22 mouse cellular contexts compared by ENCODE assay signal in the genomic region with DNA sequence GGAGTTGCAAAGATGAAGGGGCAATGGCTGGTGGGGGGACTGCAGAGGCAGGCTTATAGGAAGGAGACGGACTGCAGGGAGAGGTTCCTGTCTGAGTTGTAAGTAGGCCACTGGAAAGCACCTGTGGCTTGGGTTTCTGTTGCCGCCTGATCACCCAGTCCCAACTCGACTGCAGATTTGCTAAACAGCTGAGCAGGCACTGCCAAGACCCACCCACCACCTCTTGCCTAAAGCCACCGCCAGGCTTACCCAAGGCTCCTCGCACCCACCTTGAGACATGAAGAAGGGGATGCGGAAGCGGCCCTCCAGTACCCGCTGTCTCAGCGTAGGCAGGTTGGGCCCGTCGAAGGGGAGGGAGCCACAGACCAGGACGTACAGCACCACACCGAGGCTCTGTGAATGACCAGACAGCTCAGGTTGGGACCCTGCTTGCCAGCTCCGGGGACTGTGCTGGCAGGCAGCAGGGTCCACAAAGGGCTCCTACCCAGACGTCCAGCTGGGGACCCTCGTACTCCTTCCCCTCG. TPM values are rescaled to one million over a fixed set of nuclear protein-coding genes. Genes with fewer than 3 reads are reported as not detected.
DNase-seq lines count a peak whose midpoint lies in the region; ATAC-seq and TF ChIP-seq lines count a peak whose summit lies in the region.
"Had no signal": no experiment of that assay in that cellular context is flagged by ENCODE, and none has a peak within 500 bp of the region (broad histone marks: within the 10 kb centered on the region; RNA-seq: fewer than 3 reads in every experiment).

No protein-coding gene starts in this region.

- no peak for TF ChIP-seq CTCF in thymus, adult 2 months (IDR thresholded peaks at IDR 0.05; ENCODE audit: borderline replicate concordance, control insufficient read depth, extremely low read depth, insufficient read depth, low read length, poor library complexity)

- no peak for DNase-seq in embryonic facial prominence, embryonic 10.5 days (ENCODE audit: low spot score)
- DNase-seq in thymus, adult 2 months: no peak
- DNase-seq in thymus, postnatal 10 days (ENCODE audit: low spot score in 2 of 2): no peak
- DNase-seq in ES-E14 (ENCODE audit: low read depth, low spot score): no peak
- DNase-seq in naive thymus-derived CD4-positive, alpha-beta T cell, adult 2 months (ENCODE audit: low read depth): peak; percentile 34
- no peak for DNase-seq in forebrain, embryonic 11.5 days (ENCODE audit: low spot score)
- no peak for DNase-seq in ovary, adult 18-20 months (ENCODE audit: low spot score)
- DNase-seq: adrenal gland, postnatal 14 days; B cell, adult 2 months; cerebellum, adult 11-12 months; cerebellum, postnatal 10 days; forebrain, postnatal 0 days; gastrocnemius, postnatal 36 days; heart, adult 18-20 months; heart, postnatal 10 days had no signal

- WGBS in embryonic facial prominence, embryonic 12.5 days: 91% methylated on average over 17 of the region's 17 CpGs
- WGBS in embryonic facial prominence, embryonic 10.5 days: 92% methylated on average over 17 of the region's 17 CpGs
- WGBS in thymus, adult 2 months: 86% methylated on average over 17 of the region's 17 CpGs
- 93% methylated on average over 17 of the region's 17 CpGs for WGBS in forebrain, embryonic 11.5 days

- no peak overlapping the region for H3K4me3 ChIP-seq in embryonic facial prominence, embryonic 12.5 days
- no peak overlapping the region for H3K4me3 ChIP-seq in embryonic facial prominence, embryonic 10.5 days
- no peak overlapping the region for H3K4me3 ChIP-seq in thymus, adult 2 months (ENCODE audit: control insufficient read depth, insufficient read depth, low read length)
- H3K4me3 ChIP-seq in ES-E14 (ENCODE audit: insufficient read depth in 1 of 2, low read depth in 1 of 2, low read length in 2 of 2, poor library complexity in 1 of 2, severe bottlenecking in 1 of 2): peak overlapping the region in 1 of 2 experiments; percentile 15; a peak in 2 of 4 replicates
- H3K4me3 ChIP-seq in forebrain, embryonic 11.5 days (ENCODE audit: low read depth, low read length): no peak overlapping the region
- H3K4me3 ChIP-seq: embryonic facial prominence, embryonic 13.5 days; forebrain, embryonic 13.5 days; heart, embryonic 10.5 days; hindbrain, embryonic 13.5 days had no signal

- peaks cover 59% of the 10 kb centered on the region for H3K36me3 ChIP-seq in embryonic facial prominence, embryonic 12.5 days
- H3K36me3 ChIP-seq in embryonic facial prominence, embryonic 10.5 days (replicated peaks): peaks cover 74% of the 10 kb centered on the region
- H3K36me3 ChIP-seq in thymus, adult 2 months (ENCODE audit: control insufficient read depth, insufficient read depth, low read length): peaks cover 48% of the 10 kb centered on the region
- H3K36me3 ChIP-seq in ES-E14 (ENCODE audit: control insufficient read depth, insufficient read depth, low read length, poor library complexity, severe bottlenecking): peaks cover 72% of the 10 kb centered on the region
- peaks cover 15% of the 10 kb centered on the region; the same call in 1 of the 2 replicates for H3K36me3 ChIP-seq in forebrain, embryonic 11.5 days (ENCODE audit: control insufficient read depth, insufficient read depth, low read length)

- in situ Hi-C loops in ES-E14 (cut with MboI; ENCODE audit: low sequenced_read_pairs in 2 of 2, unreplicated experiment in 2 of 2): no loop called here

- no peak overlapping the region for H3K9ac ChIP-seq in embryonic facial prominence, embryonic 12.5 days
- H3K9ac ChIP-seq in ES-E14 (ENCODE audit: insufficient read depth, low read depth, low read length, poor library complexity, severe bottlenecking): peak overlapping the region; percentile 3; the same call in 1 of the 2 replicates
- H3K9ac ChIP-seq in forebrain, embryonic 11.5 days (ENCODE audit: low read length): no peak overlapping the region
- H3K9ac ChIP-seq: embryonic facial prominence, embryonic 13.5 days; forebrain, embryonic 13.5 days; forebrain, postnatal 0 days; hindbrain, embryonic 13.5 days had no signal

- no peaks in the 10 kb centered on the region for H3K9me3 ChIP-seq in embryonic facial prominence, embryonic 12.5 days
- no peaks in the 10 kb centered on the region for H3K9me3 ChIP-seq in embryonic facial prominence, embryonic 10.5 days
- H3K9me3 ChIP-seq in ES-E14 (ENCODE audit: control insufficient read depth, insufficient read depth, low read depth, low read length): no peaks in the 10 kb centered on the region
- no peaks in the 10 kb centered on the region for H3K9me3 ChIP-seq in forebrain, embryonic 11.5 days (ENCODE audit: control insufficient read depth, low read length)
- H3K9me3 ChIP-seq: embryonic facial prominence, embryonic 13.5 days; forebrain, embryonic 13.5 days; heart, embryonic 10.5 days; hindbrain, embryonic 13.5 days had no signal

- H3K27ac ChIP-seq in embryonic facial prominence, embryonic 12.5 days: 0 out of 2 replicates have a peak overlapping the region, but pooled peaks have one; percentile 17
- H3K27ac ChIP-seq in embryonic facial prominence, embryonic 10.5 days (replicated peaks): no peak overlapping the region
- H3K27ac ChIP-seq in thymus, adult 2 months (ENCODE audit: control insufficient read depth, insufficient read depth, low read length): peak overlapping the region; percentile 43; the same call in 1 of the 2 replicates
- H3K27ac ChIP-seq in ES-E14 (ENCODE audit: insufficient read depth, low read depth, low read length, poor library complexity, severe bottlenecking): no peak overlapping the region
- no peak overlapping the region for H3K27ac ChIP-seq in forebrain, embryonic 11.5 days (ENCODE audit: low read depth, low read length)
- H3K27ac ChIP-seq: embryonic facial prominence, embryonic 13.5 days; forebrain, embryonic 13.5 days; heart, embryonic 10.5 days; hindbrain, embryonic 13.5 days; hindbrain, postnatal 0 days had no signal

- no peak for ATAC-seq in embryonic facial prominence, embryonic 12.5 days (ENCODE audit: insufficient number of reproducible peaks, insufficient read depth, low FRiP score, low TSS enrichment)
- ATAC-seq in forebrain, embryonic 11.5 days (replicated peaks; ENCODE audit: low FRiP score): no peak
- ATAC-seq: forebrain, embryonic 13.5 days; forebrain, postnatal 0 days; hindbrain, postnatal 0 days; intestine, embryonic 16.5 days had no signal

- TF ChIP-seq POLR2A in thymus, adult 2 months (IDR thresholded peaks at IDR 0.05; ENCODE audit: control insufficient read depth, extremely low read depth, insufficient read depth, low read length, poor library complexity): no peak

- H3K4me2 ChIP-seq in embryonic facial prominence, embryonic 12.5 days (replicated peaks): no peak overlapping the region
- no peak overlapping the region for H3K4me2 ChIP-seq in forebrain, embryonic 11.5 days (ENCODE audit: low read depth, low read length, severe bottlenecking)
- H3K4me2 ChIP-seq: embryonic facial prominence, embryonic 13.5 days; forebrain, embryonic 13.5 days; hindbrain, embryonic 13.5 days had no signal

- peaks cover 23% of the 10 kb centered on the region for H3K4me1 ChIP-seq in embryonic facial prominence, embryonic 12.5 days
- peaks cover 33% of the 10 kb centered on the region for H3K4me1 ChIP-seq in embryonic facial prominence, embryonic 10.5 days
- H3K4me1 ChIP-seq in thymus, adult 2 months (replicated peaks; ENCODE audit: control insufficient read depth, insufficient read depth, low read length): peaks cover 33% of the 10 kb centered on the region
- peaks cover 12 to 23% of the 10 kb centered on the region in 2 experiments; a peak in 3 of 4 replicates for H3K4me1 ChIP-seq in ES-E14 (ENCODE audit: control insufficient read depth in 2 of 2, insufficient read depth in 2 of 2, low read length in 2 of 2, poor library complexity in 1 of 2)
- H3K4me1 ChIP-seq in forebrain, embryonic 11.5 days (replicated peaks; ENCODE audit: control insufficient read depth, insufficient read depth, low read length): no peaks in the 10 kb centered on the region

- H3K27me3 ChIP-seq in embryonic facial prominence, embryonic 12.5 days: no peaks in the 10 kb centered on the region
- H3K27me3 ChIP-seq in embryonic facial prominence, embryonic 10.5 days (replicated peaks; ENCODE audit: low read depth, poor library complexity, severe bottlenecking): no peaks in the 10 kb centered on the region
- no peaks in the 10 kb centered on the region for H3K27me3 ChIP-seq in thymus, adult 2 months (ENCODE audit: control insufficient read depth, insufficient read depth, low read length)
- H3K27me3 ChIP-seq in forebrain, embryonic 11.5 days (ENCODE audit: control insufficient read depth, insufficient read depth, low read length): no peaks in the 10 kb centered on the region
- H3K27me3 ChIP-seq: embryonic facial prominence, embryonic 13.5 days; forebrain, embryonic 13.5 days; hindbrain, embryonic 13.5 days had no signal

TF ChIP-seq in ES-E14, 5 proteins besides CTCF, POLR2A, EP300 and RAD21:
- TF ChIP-seq ZC3H11A (IDR thresholded peaks at IDR 0.05; ENCODE audit: borderline replicate concordance, low read depth, low read length): no peak
- no peak for TF ChIP-seq HCFC1 (IDR thresholded peaks at IDR 0.05; ENCODE audit: borderline replicate concordance, insufficient read depth, low read length)
- no peak for TF ChIP-seq CHD2 (IDR thresholded peaks at IDR 0.05; ENCODE audit: low read depth, low read length)
- TF ChIP-seq ZNF384 (IDR thresholded peaks at IDR 0.05; ENCODE audit: low read depth, low read length): no peak
- TF ChIP-seq MAFK (IDR thresholded peaks at IDR 0.05; ENCODE audit: insufficient read depth, low read depth, low read length): no peak

RNA-seq across cellular contexts. Expression of a gene that starts 5.1 kb away (rescaled TPM):
- 13.0 and 15.8 TPM in 2 replicates for polyA plus RNA-seq in embryonic facial prominence, embryonic 12.5 days (2016; fragmentation: Nextera tagmentation; extraction: Ambion mirVana)
- 12.7 and 15.5 TPM in 2 replicates for polyA plus RNA-seq in embryonic facial prominence, embryonic 10.5 days (2016; fragmentation: Nextera tagmentation; extraction: Ambion mirVana)
- 36.8 and 42.3 TPM in 2 replicates for polyA plus RNA-seq in thymus, adult 2 months (2012; rRNA removed)
- 35.0 and 41.2 TPM in 2 replicates for total RNA-seq in ES-E14 (2012; rRNA removed)
- 15.6 and 16.7 TPM in 2 replicates for polyA plus RNA-seq in forebrain, embryonic 11.5 days (2014; fragmentation: Nextera tagmentation; extraction: Ambion mirVana)

Comparison
In these comparisons a context has a peak if more than half of its experiments do, and no peak if none do; other contexts are left out.
1. H3K27ac ChIP-seq: peak in embryonic facial prominence, embryonic 12.5 days (single experiment) and thymus, adult 2 months (single experiment); none in embryonic facial prominence, embryonic 10.5 days (single experiment), ES-E14 (single experiment) and forebrain, embryonic 11.5 days (single experiment).